Mouse (Mus musculus) cerebellum, adult (tissue): ENCODE data around the gene Mgat4b.

Experiments
- ATAC-seq: cut with Nextera tagmentation; 2 replicates; pipeline ENCODE4 v1.9.2; 2017; ENCODE audit warnings: mild to moderate bottlenecking, moderate library complexity, mixed read lengths; ENCODE audit not compliant: insufficient number of reproducible peaks, low FRiP score, low TSS enrichment

Mgat4b gene

GRCm38 (mm10) chr11:50210505-50211151, at the start of gene Mgat4b, which contains the start of gene Sqstm1:
Gene Mgat4b, plus strand, starts transcription at chr11:50210890.
Gene Sqstm1, minus strand, starts transcription at chr11:50210827.
- ATAC-seq = peak; percentile 53

- ATAC-seq = 0 out of 2 replicates have a peak, but pooled peaks have one; percentile 43
These were observed 48.9 kb upstream of the Mgat4b start for GRCm38 (mm10) chr11:50161578-50162304.

- ATAC-seq = no peak
These were observed 48.2 kb upstream of the Mgat4b start for GRCm38 (mm10) chr11:50162338-50163050.

- no peak for ATAC-seq
These were observed 42.3 kb upstream of the Mgat4b start for GRCm38 (mm10) chr11:50168352-50168751.

GRCm38 (mm10) chr11:50174111-50174729, 36.5 kb upstream of the Mgat4b start, which contains the start of gene Mrnip:
Gene Mrnip, plus strand, starts transcription at chr11:50174444.
- peak; percentile 16; the same call in 1 of the 2 replicates for ATAC-seq

GRCm38 (mm10) chr11:50174730-50175187, 35.9 kb upstream of the Mgat4b start:
- peak; percentile 99 for ATAC-seq

- no peak for ATAC-seq
These were observed 34.3 kb upstream of the Mgat4b start for GRCm38 (mm10) chr11:50176351-50176750.

GRCm38 (mm10) chr11:50177111-50177510, 33.6 kb upstream of the Mgat4b start:
- ATAC-seq = no peak

GRCm38 (mm10) chr11:50178532-50179488, 31.9 kb upstream of the Mgat4b start:
- ATAC-seq = no peak

- no peak for ATAC-seq
These were observed 30.0 kb upstream of the Mgat4b start for GRCm38 (mm10) chr11:50180478-50181231.

- ATAC-seq = no peak
These were observed 28.0 kb upstream of the Mgat4b start for GRCm38 (mm10) chr11:50182702-50183101.

- no peak for ATAC-seq
These were observed 25.9 kb upstream of the Mgat4b start for GRCm38 (mm10) chr11:50184788-50185187.

GRCm38 (mm10) chr11:50188682-50189081, 22.0 kb upstream of the Mgat4b start:
- ATAC-seq = no peak

- no peak for ATAC-seq
These were observed 20.3 kb upstream of the Mgat4b start for GRCm38 (mm10) chr11:50190362-50190761.

- ATAC-seq = no peak
These were observed 18.4 kb upstream of the Mgat4b start for GRCm38 (mm10) chr11:50192278-50192677.

GRCm38 (mm10) chr11:50194070-50194469, 16.6 kb upstream of the Mgat4b start:
- no peak for ATAC-seq

- ATAC-seq = no peak
These were observed 15.9 kb upstream of the Mgat4b start for GRCm38 (mm10) chr11:50194793-50195192.

GRCm38 (mm10) chr11:50197500-50197899, 13.2 kb upstream of the Mgat4b start:
- ATAC-seq = no peak
